Mouse (Mus musculus) erythroblast, embryonic 14.5 days (primary cell): ENCODE measurements around the gene Ripply3.

ENCODE experiments used
- GATA1 ChIP-seq: IDR thresholded peaks from 2 replicates; pipeline ENCODE4 v1.6.1; 2012; ENCODE audit warnings: low read length, inconsistent platforms, mixed read lengths
- TAL1 ChIP-seq: IDR thresholded peaks from 3 replicates; pipeline ENCODE4 v1.6.1; 2012; ENCODE audit warnings: low read length, inconsistent platforms, mixed read lengths

GRCm38 (mm10) chr16:94320223-94320622 is 8.0 kb upstream of the Ripply3 start:
- TF ChIP-seq TAL1, result no peak
- no peak for TF ChIP-seq GATA1
